Mouse (Mus musculus): Measurements from ENCODE around the gene Shld2.
"Not testable (repeated sequence)": the region's sequence is repeated elsewhere in the genome, so short reads cannot be mapped to it uniquely, and the experiment has no call there.

Gene Shld2

GRCm38 (mm10) chr14:34280798-34281197 is 29.5 kb downstream of the Shld2 start:
- no peak for DNase-seq (ENCODE audit: low spot score)

GRCm38 (mm10) chr14:34279726-34280125 is 30.6 kb downstream of the Shld2 start:
- DNase-seq (ENCODE audit: low spot score), result no peak

DNA sequence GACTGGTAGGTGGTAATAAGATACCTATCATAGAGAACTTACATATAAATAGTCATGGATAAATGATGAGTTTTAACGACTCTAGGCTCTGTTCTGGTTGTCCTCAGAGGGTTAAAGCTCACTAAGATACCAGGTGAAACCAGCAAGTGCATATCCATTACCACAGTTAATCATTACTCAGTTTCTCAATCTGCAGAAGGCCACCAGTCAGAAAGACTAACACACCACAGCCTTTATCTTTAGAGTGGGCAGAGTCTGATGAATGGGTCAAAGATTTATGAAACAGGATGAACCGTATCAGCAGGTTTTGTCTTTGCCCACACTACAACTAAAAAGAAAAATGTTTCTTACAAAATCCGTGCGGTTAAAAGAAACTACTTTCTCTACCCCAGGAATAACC is 35.1 kb downstream of the Shld2 start:
- DNase-seq (ENCODE audit: low spot score), result no peak

- no peak for DNase-seq (ENCODE audit: low spot score)
These were observed 36.2 kb downstream of the Shld2 start for GRCm38 (mm10) chr14:34274141-34274540.

DNA sequence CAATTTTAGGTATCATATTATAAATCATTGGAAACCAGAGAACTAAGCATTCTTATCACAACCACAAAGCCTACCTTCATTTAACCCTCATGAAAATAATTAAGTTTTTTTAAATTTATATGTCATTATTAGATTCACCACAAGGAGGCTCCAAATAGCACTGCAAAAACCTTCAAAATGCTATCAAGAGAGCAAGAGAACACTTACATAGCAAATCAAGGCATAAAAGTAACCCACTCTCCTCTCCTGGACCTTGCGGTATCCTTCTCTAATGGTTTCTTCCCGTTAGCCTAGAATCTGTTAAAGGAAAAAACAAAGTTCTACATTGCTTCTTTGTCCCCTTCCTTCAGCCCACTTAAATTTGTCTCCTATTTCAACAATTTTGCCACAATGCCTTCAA is 37.0 kb downstream of the Shld2 start:
- DNase-seq (ENCODE audit: low spot score), result no peak

GRCm38 (mm10) chr14:34268046-34268445 is 42.2 kb downstream of the Shld2 start:
- DNase-seq (ENCODE audit: low spot score), result no peak

DNA sequence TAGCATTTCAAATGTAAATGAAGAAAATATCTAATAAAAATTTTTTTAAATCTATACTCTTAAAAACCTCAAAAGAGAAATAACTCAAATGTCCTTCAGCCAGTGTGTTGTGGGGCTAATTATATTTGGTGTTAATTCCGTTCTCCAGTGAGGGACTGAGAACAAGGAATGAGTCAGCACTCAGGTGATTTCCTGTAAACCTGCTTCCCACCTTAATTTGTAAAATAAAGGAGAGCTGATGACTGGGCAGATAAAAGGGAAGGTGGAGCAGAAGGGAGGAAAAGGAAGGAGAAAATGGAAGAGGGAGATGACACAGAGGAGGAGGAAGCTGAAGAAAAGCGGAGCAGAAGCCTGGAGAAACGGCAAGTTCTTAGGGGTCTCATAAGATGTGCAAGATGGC is 51.8 kb downstream of the Shld2 start:
- DNase-seq (ENCODE audit: low spot score), result not testable (repeated sequence)

DNA sequence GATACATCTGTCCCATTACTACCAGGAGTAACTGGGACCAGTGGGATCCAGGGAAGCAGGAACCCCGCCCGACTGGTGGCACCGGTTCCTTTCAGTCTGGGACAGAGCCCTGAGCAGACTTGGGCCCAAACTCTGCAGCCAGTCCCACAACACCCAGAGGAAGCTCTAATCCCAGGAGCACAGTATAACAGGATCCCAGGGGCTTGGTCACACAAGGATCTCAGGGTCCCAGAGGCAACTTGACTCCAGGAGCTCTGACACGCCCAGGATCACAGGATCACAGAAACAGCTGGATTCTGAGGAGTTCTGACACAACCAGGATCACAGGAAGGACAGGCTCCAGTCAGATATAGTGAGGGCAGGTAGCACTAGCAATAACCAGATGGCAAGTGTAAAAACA is 57.0 kb downstream of the Shld2 start:
- no peak for DNase-seq (ENCODE audit: low spot score)

DNA sequence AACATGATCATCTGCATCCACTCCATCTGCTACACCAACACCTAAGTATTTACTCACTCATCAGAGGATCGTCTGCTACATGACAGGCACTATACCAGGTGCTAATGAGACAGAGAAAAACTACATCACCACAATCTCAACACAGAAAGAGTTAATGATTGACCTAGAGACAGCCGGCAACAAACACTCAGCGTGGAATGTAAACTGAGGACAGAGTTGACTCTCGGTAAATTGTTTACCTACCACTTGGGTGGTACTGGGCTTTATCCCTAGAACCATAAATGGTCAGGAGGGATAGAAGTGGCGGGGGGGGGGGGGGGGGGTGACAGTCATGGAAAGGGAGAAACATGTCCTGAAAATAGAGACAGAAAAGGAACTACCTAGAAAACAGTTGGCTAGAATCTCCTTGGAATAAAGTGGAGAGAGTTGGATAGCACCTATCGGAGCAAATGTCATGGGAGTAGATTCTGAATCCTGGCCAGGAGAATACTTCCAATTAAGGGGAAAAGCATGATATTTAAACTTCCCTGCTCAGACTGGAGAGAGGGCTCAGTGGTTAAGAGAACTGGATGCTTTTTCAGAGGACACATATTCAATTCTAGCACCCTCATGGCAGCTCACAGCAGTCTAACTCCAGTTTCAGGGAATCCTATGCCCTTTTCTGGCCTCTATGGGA is 57.7 kb downstream of the Shld2 start:
- DNase-seq (ENCODE audit: low spot score), result no peak

- no peak for DNase-seq (ENCODE audit: low spot score)
These were observed 69.6 kb downstream of the Shld2 start for GRCm38 (mm10) chr14:34240676-34241075.

DNA sequence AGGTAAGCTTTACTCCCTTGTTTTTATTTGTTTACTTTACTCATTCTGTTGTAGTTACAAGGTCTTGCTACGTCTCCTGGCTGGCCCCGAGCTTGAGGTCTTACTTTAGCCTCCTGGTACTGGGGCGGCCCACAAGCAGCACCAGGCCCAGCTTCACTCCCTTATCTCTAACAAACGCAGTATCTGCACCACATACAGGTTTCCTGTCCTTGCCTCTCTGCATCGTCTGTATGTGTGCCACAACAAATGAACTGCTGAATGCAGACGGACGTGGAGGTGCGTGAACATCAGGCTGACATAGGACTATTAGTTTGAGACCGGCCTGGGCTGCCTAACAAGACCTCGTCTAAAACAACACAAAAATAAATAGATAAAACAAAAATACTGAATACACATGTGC is 70.0 kb downstream of the Shld2 start:
- no peak for DNase-seq (ENCODE audit: low spot score)

GRCm38 (mm10) chr14:34234630-34235380 is 75.5 kb downstream of the Shld2 start:
- DNase-seq (ENCODE audit: low spot score), result peak; percentile 40

GRCm38 (mm10) chr14:34233846-34234245 is 76.4 kb downstream of the Shld2 start:
- DNase-seq (ENCODE audit: low spot score), result no peak

DNA sequence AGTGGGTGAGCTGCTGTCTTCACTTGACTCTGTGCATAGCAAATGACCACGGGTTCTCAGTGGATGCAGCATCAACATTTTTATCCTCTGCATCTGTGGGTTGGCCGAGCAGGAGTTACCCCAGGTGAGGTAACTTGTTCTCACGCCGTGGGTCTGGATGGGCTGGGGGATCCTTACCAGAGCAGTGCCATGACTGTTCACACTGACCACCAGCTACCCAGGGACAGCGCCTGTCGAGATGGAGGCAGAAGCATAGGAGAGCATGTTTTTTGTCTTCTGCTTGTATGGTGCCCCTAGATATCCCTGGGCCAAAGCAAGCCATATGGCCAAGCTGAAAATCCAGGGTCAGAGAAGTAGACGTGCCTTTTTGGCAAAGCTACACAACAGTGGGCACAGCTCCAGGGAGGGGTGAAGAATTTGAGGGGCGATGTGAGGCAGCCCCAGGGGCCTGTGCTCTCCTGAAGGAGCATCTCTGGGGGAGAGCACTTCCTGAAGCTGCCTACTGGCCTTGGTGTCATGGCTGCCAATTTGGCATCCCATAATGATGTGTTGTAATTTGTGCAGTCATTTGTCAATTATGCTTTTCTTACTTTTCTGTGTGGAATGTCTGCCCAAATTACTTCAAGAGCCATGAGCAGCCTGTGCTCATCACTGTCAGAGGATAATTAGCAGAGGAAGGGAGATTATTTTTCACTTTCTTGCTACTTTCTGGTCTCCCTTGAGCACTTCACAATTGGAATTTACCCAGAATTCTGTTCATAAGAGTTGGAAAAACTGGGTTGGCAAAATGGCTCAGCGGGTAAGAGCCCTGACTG is 77.2 kb downstream of the Shld2 start:
- DNase-seq (ENCODE audit: low spot score), result no peak

DNA sequence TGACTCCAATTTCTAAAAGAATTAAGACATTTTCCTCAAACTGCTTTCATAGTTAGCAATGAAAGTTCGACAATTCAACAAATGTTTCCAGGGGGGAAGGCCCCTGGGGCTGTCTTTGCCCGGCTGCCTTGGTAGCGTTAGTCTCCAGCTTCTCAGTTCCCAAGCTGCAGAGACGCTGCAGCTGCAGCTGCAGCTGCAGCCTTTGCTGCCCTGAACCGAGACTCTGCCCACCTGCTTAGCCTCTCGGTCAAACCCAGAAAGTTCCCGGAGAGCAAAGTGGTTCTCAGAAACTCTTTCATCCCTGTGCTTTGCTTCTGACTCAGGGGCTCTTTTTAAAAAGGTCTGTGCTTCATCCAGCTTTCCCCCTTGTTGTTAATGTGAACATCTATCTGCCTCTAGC is 78.0 kb downstream of the Shld2 start:
- no peak for DNase-seq (ENCODE audit: low spot score)

- no peak for DNase-seq (ENCODE audit: low spot score)
These were observed 81.3 kb downstream of the Shld2 start for GRCm38 (mm10) chr14:34228830-34229506.

GRCm38 (mm10) chr14:34227981-34228380 is 82.3 kb downstream of the Shld2 start:
- no peak for DNase-seq (ENCODE audit: low spot score)

DNA sequence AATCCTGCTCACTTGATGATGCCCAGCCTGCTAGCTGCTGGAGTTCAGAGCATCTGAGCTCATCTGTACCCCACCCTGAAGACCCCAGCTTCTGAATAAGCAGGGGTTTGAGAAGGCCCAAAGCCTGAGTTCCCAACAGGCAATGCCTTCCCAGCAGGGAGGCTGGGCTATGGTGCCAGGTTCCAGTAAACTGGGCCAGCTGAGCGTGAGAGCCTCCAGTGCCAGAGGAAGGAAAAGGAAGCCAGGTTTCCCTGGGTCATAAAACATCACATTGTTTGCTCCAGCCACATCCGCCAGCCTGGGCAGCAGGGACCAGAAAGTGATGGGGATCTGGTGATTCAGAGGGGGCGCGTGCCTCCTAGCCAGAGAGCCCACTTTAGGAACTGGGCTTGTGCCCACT is 83.7 kb downstream of the Shld2 start:
- DNase-seq (ENCODE audit: low spot score), result no peak

DNA sequence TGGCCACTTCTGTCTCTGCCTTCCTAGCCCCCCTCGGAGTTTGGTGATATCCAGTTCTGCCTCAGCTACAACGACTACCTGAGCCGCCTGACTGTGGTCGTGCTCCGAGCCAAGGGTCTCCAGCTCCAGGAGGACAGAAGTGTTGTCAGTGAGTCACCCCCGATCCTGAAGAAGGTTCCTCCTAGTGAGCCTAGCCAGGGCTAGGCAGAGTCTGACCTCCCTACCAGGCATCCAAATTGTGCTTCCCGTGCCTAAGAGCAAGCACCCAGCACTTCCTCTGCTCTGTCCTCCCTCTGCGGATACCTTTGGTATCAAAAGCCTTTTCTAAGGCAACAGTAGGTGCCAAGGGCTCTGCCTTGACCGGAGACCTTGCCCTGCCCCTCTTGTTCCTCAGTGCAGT is 84.3 kb downstream of the Shld2 start:
- DNase-seq (ENCODE audit: low spot score), result no peak

GRCm38 (mm10) chr14:34223362-34223898 is 86.9 kb downstream of the Shld2 start:
- DNase-seq (ENCODE audit: low spot score), result no peak

DNA sequence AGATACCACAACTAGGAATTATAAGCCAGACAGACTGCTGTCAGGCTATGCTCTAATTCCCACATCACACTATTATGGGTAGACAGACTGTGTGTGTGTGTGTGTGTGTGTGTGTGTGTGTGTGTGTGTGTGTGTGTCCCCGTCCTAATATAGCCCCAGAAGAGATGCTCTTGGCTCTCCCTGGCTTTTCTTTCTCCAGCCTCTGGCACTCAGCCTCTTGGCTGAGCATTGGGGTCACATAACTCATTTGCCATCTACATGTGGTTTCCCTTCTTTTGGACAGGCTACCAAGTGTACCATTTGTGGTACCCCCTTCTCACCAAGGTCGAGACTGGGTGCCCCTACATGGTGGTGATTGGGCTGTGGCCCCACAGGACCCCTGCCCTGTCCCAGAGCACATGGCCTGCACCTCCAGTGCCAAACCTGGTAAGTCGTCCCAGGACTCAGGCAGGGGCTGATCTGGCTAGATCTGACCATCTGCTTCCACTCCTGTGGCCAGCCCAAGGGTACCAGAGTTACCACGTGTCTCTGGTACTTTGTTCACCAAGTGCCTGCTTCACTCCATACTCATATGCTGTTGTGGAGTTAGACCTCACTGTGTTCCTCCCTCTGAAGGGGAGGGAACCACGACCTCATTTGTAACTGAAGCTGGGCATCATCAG is 88.7 kb downstream of the Shld2 start:
- DNase-seq (ENCODE audit: low spot score), result no peak

DNA sequence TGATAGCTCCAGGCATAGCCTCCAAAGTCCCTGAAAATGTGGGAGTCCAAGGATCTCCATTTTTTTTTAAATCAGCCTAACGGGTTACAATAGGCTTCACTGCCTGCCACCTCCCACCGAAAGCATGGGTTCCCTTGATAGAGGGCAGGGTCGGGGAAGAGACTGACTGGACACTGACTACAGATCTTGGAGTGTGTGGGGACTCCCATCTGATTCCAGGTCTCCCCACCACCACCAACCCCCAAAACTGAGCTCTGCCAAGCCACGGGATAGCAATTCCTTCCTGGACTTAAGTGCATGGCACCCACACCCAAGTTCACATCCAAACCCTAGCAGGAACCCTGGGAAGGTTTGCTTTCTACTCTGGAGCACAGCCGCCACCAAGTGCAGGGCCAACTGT is 89.9 kb downstream of the Shld2 start:
- no peak for DNase-seq (ENCODE audit: low spot score)

All from urinary bladder, postnatal 25 days (tissue).